In genomic region chr13:71481205-71481604, GRCm38 (mm10) we compare ENCODE assay signal across 31 mouse cellular contexts.
"Had no signal": no experiment of that assay in that cellular context is flagged by ENCODE, and none has a peak within 500 bp of the region (broad histone marks: within the 10 kb centered on the region; RNA-seq: fewer than 3 reads in every experiment).

No protein-coding gene starts in this region.

- H3K27me3 ChIP-seq: heart, embryonic 12.5 days; heart, embryonic 13.5 days; heart, embryonic 15.5 days; hindbrain, embryonic 12.5 days; hindbrain, embryonic 13.5 days; hindbrain, embryonic 15.5 days; intestine, embryonic 15.5 days had no signal

- H3K27ac ChIP-seq: heart, embryonic 10.5 days; heart, embryonic 13.5 days; heart, embryonic 15.5 days; hindbrain, embryonic 10.5 days; hindbrain, embryonic 12.5 days; hindbrain, embryonic 13.5 days; hindbrain, embryonic 14.5 days; hindbrain, embryonic 15.5 days; hindbrain, postnatal 0 days; intestine, embryonic 15.5 days; kidney, embryonic 15.5 days; kidney, postnatal 0 days; layer of hippocampus, adult 2 months; left cerebral cortex, adult 2 months had no signal

- DNase-seq: heart, postnatal 10 days; heart, postnatal 14 days; heart, postnatal 36 days; heart, postnatal 4 days; kidney, adult 11 months; kidney, adult 18-20 months; kidney, adult 2 months; kidney, adult 8-10 months; kidney, adult 9 months; kidney, postnatal 14 days; kidney, postnatal 25 days; kidney, postnatal 36 days; kidney, postnatal 4 days; layer of hippocampus, adult 9-11 months; layer of hippocampus, postnatal 36 days had no signal

- H3K4me2 ChIP-seq: heart, embryonic 11.5 days; heart, embryonic 12.5 days; heart, embryonic 13.5 days; heart, embryonic 15.5 days; hindbrain, embryonic 12.5 days; hindbrain, embryonic 13.5 days; hindbrain, embryonic 14.5 days; hindbrain, embryonic 15.5 days; intestine, embryonic 15.5 days; kidney, embryonic 15.5 days had no signal

- H3K9me3 ChIP-seq: heart, embryonic 10.5 days; heart, embryonic 12.5 days; heart, embryonic 13.5 days; heart, embryonic 15.5 days; hindbrain, embryonic 10.5 days; hindbrain, embryonic 12.5 days; hindbrain, embryonic 13.5 days; hindbrain, embryonic 15.5 days; intestine, embryonic 15.5 days; kidney, embryonic 15.5 days had no signal

- H3K4me1 ChIP-seq: heart, embryonic 10.5 days; heart, embryonic 12.5 days; heart, embryonic 13.5 days; heart, embryonic 15.5 days; hindbrain, embryonic 10.5 days; hindbrain, embryonic 12.5 days; hindbrain, embryonic 15.5 days; intestine, embryonic 15.5 days; kidney, embryonic 15.5 days had no signal

- H3K9ac ChIP-seq: heart, embryonic 12.5 days; heart, embryonic 13.5 days; heart, embryonic 15.5 days; hindbrain, embryonic 12.5 days; hindbrain, embryonic 13.5 days; hindbrain, embryonic 14.5 days; hindbrain, embryonic 15.5 days; intestine, embryonic 15.5 days; kidney, embryonic 15.5 days had no signal

- H3K4me3 ChIP-seq: heart, embryonic 10.5 days; heart, embryonic 12.5 days; heart, embryonic 13.5 days; heart, embryonic 15.5 days; hindbrain, embryonic 10.5 days; hindbrain, embryonic 12.5 days; hindbrain, embryonic 13.5 days; hindbrain, embryonic 15.5 days; intestine, embryonic 15.5 days; kidney, embryonic 15.5 days; layer of hippocampus, adult 2 months; left cerebral cortex, adult 2 months had no signal

- H3K36me3 ChIP-seq: heart, embryonic 10.5 days; heart, embryonic 12.5 days; heart, embryonic 13.5 days; heart, embryonic 15.5 days; hindbrain, embryonic 10.5 days; hindbrain, embryonic 12.5 days; hindbrain, embryonic 13.5 days; hindbrain, embryonic 15.5 days; intestine, embryonic 15.5 days; kidney, embryonic 15.5 days had no signal
